Mouse (Mus musculus) brown adipose tissue, adult 24 weeks (tissue): ENCODE data around the gene Sgsm3. TPM values are rescaled to one million over a fixed set of nuclear protein-coding genes. Genes with fewer than 3 reads are reported as not detected.

Experiments used
- H3K27ac ChIP-seq: fragments of 200-500 bp; replicated peaks from 2 replicates; pipeline ENCODE4 v1.5.1; 2012; ENCODE audit warnings: low read depth, mild to moderate bottlenecking, low read length
- H3K4me1 ChIP-seq: fragments of 200-500 bp; 2 replicates; pipeline ENCODE4 v1.6.1; 2012; ENCODE audit warnings: low read length, mixed read lengths; ENCODE audit not compliant: control insufficient read depth, insufficient read depth, insufficient read length
- H3K4me3 ChIP-seq: fragments of 200-500 bp; 2 replicates; pipeline ENCODE4 v1.5.1; 2012; ENCODE audit warnings: low read depth, mild to moderate bottlenecking, low read length, moderate library complexity; ENCODE audit not compliant: insufficient read depth
- polyA plus RNA-seq: library from polyadenylated mRNA; stranded (reverse); fragments of >200 nt; gene quantifications from 2 replicates; pipeline ENCODE4 v1.2.4, GENCODE M21; 2012; ENCODE audit not compliant: missing spikeins, insufficient read depth, insufficient read length

Sgsm3 gene
- polyA plus RNA-seq, 1 experiment: 5.9 TPM

DNA sequence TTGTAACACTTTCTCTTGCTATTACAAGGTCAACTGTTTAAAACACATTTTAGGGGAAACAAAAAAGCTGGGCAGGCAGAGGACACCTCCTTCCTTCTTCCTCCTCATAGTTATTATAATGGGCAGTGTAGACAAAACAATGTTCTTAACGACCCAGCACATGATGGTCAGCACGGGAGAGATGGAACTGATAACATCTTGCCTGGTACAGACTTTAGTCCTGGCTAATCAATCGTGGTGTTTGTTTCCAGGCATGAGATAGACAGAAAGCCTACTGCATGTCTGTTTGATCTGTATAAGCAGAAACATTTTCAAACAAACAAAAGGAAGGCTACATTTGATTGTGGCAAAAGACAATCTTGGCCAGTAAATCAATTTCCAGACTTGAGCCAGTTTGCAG lies 72.9 kb downstream of the Sgsm3 start:
- no peak overlapping the region for H3K4me3 ChIP-seq
- H3K27ac ChIP-seq: no peak overlapping the region
- peaks cover 3% of the 10 kb centered on the region for H3K4me1 ChIP-seq

DNA sequence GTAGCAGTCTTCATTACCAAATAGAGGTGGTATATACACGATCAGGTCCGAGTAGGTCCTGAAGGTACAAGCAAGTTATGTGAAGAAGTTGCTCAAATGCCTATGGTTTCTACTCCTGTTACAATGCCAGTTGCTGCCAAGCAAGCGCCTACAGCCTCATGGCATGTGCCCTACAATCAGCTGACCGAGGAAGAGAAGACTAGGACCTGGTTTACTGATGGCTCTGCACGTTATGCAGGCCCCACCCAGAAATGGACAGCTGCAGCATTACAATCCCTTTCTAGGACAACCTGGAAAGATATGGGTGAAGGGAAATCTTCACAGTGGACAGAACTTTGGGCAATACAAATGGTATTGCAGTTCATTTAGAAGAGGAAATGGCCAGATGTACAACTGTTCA lies 74.9 kb downstream of the Sgsm3 start:
- Histone ChIP-seq H3K27ac (no peak overlapping the region), H3K4me3 (no peak overlapping the region), H3K4me1 (peaks cover 3% of the 10 kb centered on the region)

DNA sequence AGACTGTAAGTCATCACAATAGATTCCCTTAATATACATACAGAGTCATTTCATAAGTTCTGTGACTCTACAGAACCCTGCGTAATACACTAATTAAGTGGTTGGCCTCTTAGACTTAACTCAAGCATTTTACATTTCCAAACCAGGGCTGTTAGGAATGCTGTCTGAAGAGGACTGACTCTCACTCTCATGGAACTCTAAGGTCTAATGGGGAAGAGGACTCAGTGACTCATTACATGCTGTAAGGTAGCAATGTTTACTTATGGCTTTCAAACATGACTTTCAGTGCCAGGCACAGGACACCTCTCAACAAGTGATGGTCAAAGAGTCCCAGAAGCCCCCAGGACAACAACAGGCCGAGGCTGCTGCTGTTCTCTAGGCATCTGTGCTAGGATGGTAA lies 77.9 kb downstream of the Sgsm3 start:
- H3K27ac ChIP-seq: no peak overlapping the region
- H3K4me1 ChIP-seq: no peaks in the 10 kb centered on the region; the same call in none of the 2 replicates
- no peak overlapping the region for H3K4me3 ChIP-seq

DNA sequence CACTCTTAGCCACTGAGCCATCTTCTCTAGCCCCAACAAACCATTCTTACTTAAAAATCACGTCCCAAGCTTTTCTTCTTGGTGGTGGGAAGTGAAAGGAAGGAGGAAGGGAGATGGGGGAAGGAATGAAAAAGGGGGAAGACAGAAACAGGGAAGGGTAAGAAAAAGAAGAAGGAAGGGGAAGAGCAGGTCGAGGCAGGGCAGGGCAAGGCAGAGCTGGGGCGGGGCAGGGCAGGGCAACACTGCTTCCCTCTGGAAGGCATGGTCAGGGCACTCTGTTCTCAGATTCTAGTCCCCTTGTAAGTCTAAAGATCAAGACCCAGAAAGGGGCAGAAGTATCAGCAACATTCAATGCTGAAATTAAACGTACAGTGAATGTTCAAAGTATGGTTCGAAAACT lies 80.2 kb downstream of the Sgsm3 start:
- no peak overlapping the region for H3K27ac ChIP-seq
- no peaks in the 10 kb centered on the region; the same call in 1 of the 2 replicates for H3K4me1 ChIP-seq
- no peak overlapping the region for H3K4me3 ChIP-seq

DNA sequence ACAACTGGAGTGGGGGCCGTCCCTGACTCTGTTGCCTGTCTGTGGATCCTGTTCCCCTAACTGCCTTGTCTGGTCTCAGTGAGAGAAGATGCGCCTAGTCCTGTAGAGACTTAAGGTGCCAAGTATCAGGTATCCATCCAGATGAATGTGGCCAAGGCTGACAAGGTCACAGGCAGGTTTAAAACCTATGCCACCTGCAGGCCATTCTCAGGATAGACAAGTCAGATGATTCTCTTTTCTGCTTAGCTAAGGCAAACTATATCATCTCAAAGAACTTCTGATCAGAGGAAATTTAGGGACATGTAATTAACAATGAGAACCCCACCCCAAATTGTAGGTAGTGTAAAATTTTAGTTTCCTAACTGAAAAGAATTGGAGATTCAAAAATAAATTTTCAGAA lies 83.4 kb downstream of the Sgsm3 start:
- H3K4me1 ChIP-seq: no peaks in the 10 kb centered on the region
- no peak overlapping the region for H3K27ac ChIP-seq
- no peak overlapping the region for H3K4me3 ChIP-seq

Other genes starting within 250 kb of the Sgsm3 start
- gene Adsl, start 29.3 kb upstream of the Sgsm3 start, polyA plus RNA-seq: 31.1 and 43.6 TPM in 2 replicates
- 2.7 and 3.6 TPM in 2 replicates for gene Mrtfa, start 213.0 kb downstream of the Sgsm3 start, polyA plus RNA-seq